Comparison of ENCODE assay signal across 8 mouse cellular contexts in genomic region chr10:7681343-7682025, GRCm38 (mm10). TPM values are rescaled to one million over a fixed set of nuclear protein-coding genes. Genes with fewer than 3 reads are reported as not detected.
A peak's percentile ranks its signal among the peaks of the same experiment; 100 is the strongest.
DNase-seq lines count a peak whose midpoint lies in the region; ATAC-seq lines count a peak whose summit lies in the region.

No protein-coding gene starts in this region.

- peak overlapping the region; percentile 100 for H3K9ac ChIP-seq in embryonic facial prominence, embryonic 12.5 days
- peak overlapping the region; percentile 98 for H3K9ac ChIP-seq in limb, embryonic 13.5 days
- H3K9ac ChIP-seq in midbrain, embryonic 14.5 days (replicated peaks; ENCODE audit: low read length) = peak overlapping the region; percentile 99

- H3K27ac ChIP-seq in embryonic facial prominence, embryonic 12.5 days = peak overlapping the region; percentile 96
- peak overlapping the region; percentile 98 for H3K27ac ChIP-seq in limb, embryonic 13.5 days
- peak overlapping the region; percentile 97 for H3K27ac ChIP-seq in midbrain, embryonic 14.5 days (replicated peaks; ENCODE audit: low read depth, low read length)

- H3K4me2 ChIP-seq in embryonic facial prominence, embryonic 12.5 days (replicated peaks) = peak overlapping the region; percentile 75
- H3K4me2 ChIP-seq in limb, embryonic 13.5 days (replicated peaks) = peak overlapping the region; percentile 81
- H3K4me2 ChIP-seq in midbrain, embryonic 14.5 days (ENCODE audit: low read length) = peak overlapping the region; percentile 87

- peaks cover 30% of the 10 kb centered on the region for H3K36me3 ChIP-seq in embryonic facial prominence, embryonic 12.5 days
- peaks cover 32% of the 10 kb centered on the region for H3K36me3 ChIP-seq in limb, embryonic 13.5 days
- H3K36me3 ChIP-seq in midbrain, embryonic 14.5 days (ENCODE audit: control insufficient read depth, insufficient read depth, low read length) = peaks cover 28% of the 10 kb centered on the region

- DNase-seq in 3134 (ENCODE audit: extremely low read depth, insufficient read length, low spot score) = peak; percentile 78
- DNase-seq in adrenal gland, postnatal 25 days = peak; percentile 64
- peak; percentile 78 to 80 for DNase-seq in heart, adult 18-20 months
- DNase-seq in kidney, adult 18-20 months = peak; percentile 84
- DNase-seq in midbrain, embryonic 14.5 days = peak; percentile 79
- DNase-seq in spleen, adult 18-20 months = peak; percentile 31 to 49

- no peaks in the 10 kb centered on the region for H3K9me3 ChIP-seq in embryonic facial prominence, embryonic 12.5 days
- no peaks in the 10 kb centered on the region for H3K9me3 ChIP-seq in limb, embryonic 13.5 days
- no peaks in the 10 kb centered on the region for H3K9me3 ChIP-seq in midbrain, embryonic 14.5 days (ENCODE audit: control insufficient read depth, low read length)

- no peaks in the 10 kb centered on the region for H3K27me3 ChIP-seq in embryonic facial prominence, embryonic 12.5 days
- H3K27me3 ChIP-seq in limb, embryonic 13.5 days = no peaks in the 10 kb centered on the region
- no peaks in the 10 kb centered on the region for H3K27me3 ChIP-seq in midbrain, embryonic 14.5 days (ENCODE audit: control insufficient read depth, insufficient read depth, low read length)

- peak; percentile 87 for ATAC-seq in embryonic facial prominence, embryonic 12.5 days (ENCODE audit: insufficient number of reproducible peaks, insufficient read depth, low FRiP score, low TSS enrichment)
- peak; percentile 84 for ATAC-seq in limb, embryonic 13.5 days (ENCODE audit: low FRiP score, low read depth)
- peak; percentile 83 for ATAC-seq in midbrain, embryonic 14.5 days (ENCODE audit: low FRiP score, low TSS enrichment)

- 1% methylated on average over 47 of the region's 64 CpGs for WGBS in embryonic facial prominence, embryonic 12.5 days
- WGBS in limb, embryonic 13.5 days = under 1% methylated on average over 57 of the region's 64 CpGs
- WGBS in midbrain, embryonic 14.5 days = under 1% methylated on average over 60 of the region's 64 CpGs

- H3K4me1 ChIP-seq in embryonic facial prominence, embryonic 12.5 days = peaks cover 24% of the 10 kb centered on the region; the same call in 1 of the 2 replicates
- peaks cover 36% of the 10 kb centered on the region for H3K4me1 ChIP-seq in limb, embryonic 13.5 days
- peaks cover 31% of the 10 kb centered on the region for H3K4me1 ChIP-seq in midbrain, embryonic 14.5 days (ENCODE audit: control insufficient read depth, insufficient read depth, low read length)

- peak overlapping the region; percentile 98 for H3K4me3 ChIP-seq in embryonic facial prominence, embryonic 12.5 days
- H3K4me3 ChIP-seq in limb, embryonic 13.5 days = peak overlapping the region; percentile 97
- peak overlapping the region; percentile 95 for H3K4me3 ChIP-seq in midbrain, embryonic 14.5 days (replicated peaks; ENCODE audit: low read depth, low read length)

RNA-seq across cellular contexts. Expression of gene Lats1, which starts 0.5 kb away (rescaled TPM):
- total RNA-seq in adrenal gland, postnatal 25 days (2021) = 57.5 and 59.5 TPM in 2 replicates
- 9.5 and 10.2 TPM in 2 replicates for polyA plus RNA-seq in embryonic facial prominence, embryonic 12.5 days (2016; fragmentation: Nextera tagmentation; extraction: Ambion mirVana)
- 10 to 100 TPM in 1 of 2 experiments, 1 to 10 TPM in 1; 8.8 to 11.6 TPM for total RNA-seq in heart, adult 18-20 months (2021)
- polyA plus RNA-seq in limb, embryonic 13.5 days (2015; fragmentation: Nextera tagmentation; extraction: Ambion mirVana) = 7.3 and 7.6 TPM in 2 replicates
- polyA plus RNA-seq in midbrain, embryonic 14.5 days (2014; fragmentation: Nextera tagmentation; extraction: Ambion mirVana) = 17.9 and 20.6 TPM in 2 replicates

RNA-seq across cellular contexts. Expression of gene Pcmt1, which starts 0.5 kb away (rescaled TPM):
- total RNA-seq in adrenal gland, postnatal 25 days (2021) = 66.2 and 75.9 TPM in 2 replicates
- polyA plus RNA-seq in embryonic facial prominence, embryonic 12.5 days (2016; fragmentation: Nextera tagmentation; extraction: Ambion mirVana) = 124 and 126 TPM in 2 replicates
- 100 to 1,000 TPM in 1 of 2 experiments, 10 to 100 TPM in 1; 95.5 to 103 TPM for total RNA-seq in heart, adult 18-20 months (2021)
- 125 and 132 TPM in 2 replicates for polyA plus RNA-seq in limb, embryonic 13.5 days (2015; fragmentation: Nextera tagmentation; extraction: Ambion mirVana)
- 156 and 169 TPM in 2 replicates for polyA plus RNA-seq in midbrain, embryonic 14.5 days (2014; fragmentation: Nextera tagmentation; extraction: Ambion mirVana)

RNA-seq across cellular contexts. Expression of gene Nup43, which starts 14.2 kb away (rescaled TPM):
- 12.0 and 14.8 TPM in 2 replicates for total RNA-seq in adrenal gland, postnatal 25 days (2021)
- 62.0 and 64.2 TPM in 2 replicates for polyA plus RNA-seq in embryonic facial prominence, embryonic 12.5 days (2016; fragmentation: Nextera tagmentation; extraction: Ambion mirVana)
- 1 to 10 TPM; 6.7 to 7.3 TPM for total RNA-seq in heart, adult 18-20 months (2021)
- polyA plus RNA-seq in limb, embryonic 13.5 days (2015; fragmentation: Nextera tagmentation; extraction: Ambion mirVana) = 61.0 and 67.0 TPM in 2 replicates
- polyA plus RNA-seq in midbrain, embryonic 14.5 days (2014; fragmentation: Nextera tagmentation; extraction: Ambion mirVana) = 33.0 and 36.0 TPM in 2 replicates

RNA-seq across cellular contexts. Expression of gene Katna1, which starts 44.3 kb away (rescaled TPM):
- 35.2 and 36.7 TPM in 2 replicates for total RNA-seq in adrenal gland, postnatal 25 days (2021)
- polyA plus RNA-seq in embryonic facial prominence, embryonic 12.5 days (2016; fragmentation: Nextera tagmentation; extraction: Ambion mirVana) = 64.7 and 65.9 TPM in 2 replicates
- total RNA-seq in heart, adult 18-20 months (2021) = 10 to 100 TPM; 13.1 to 13.2 TPM
- 59.9 and 62.3 TPM in 2 replicates for polyA plus RNA-seq in limb, embryonic 13.5 days (2015; fragmentation: Nextera tagmentation; extraction: Ambion mirVana)
- 24.6 and 33.4 TPM in 2 replicates for polyA plus RNA-seq in midbrain, embryonic 14.5 days (2014; fragmentation: Nextera tagmentation; extraction: Ambion mirVana)

Comparison
In these comparisons a context has a peak if more than half of its experiments do, and no peak if none do; other contexts are left out.
1. Peak in every context shown above with its lines: DNase-seq, ATAC-seq, H3K4me3 ChIP-seq and H3K27ac ChIP-seq.